Mouse (Mus musculus) midbrain, embryonic 15.5 days (tissue): ENCODE measurements around the gene Akt2. TPM values are rescaled to one million over a fixed set of nuclear protein-coding genes. Genes with fewer than 3 reads are reported as not detected.
A peak's percentile ranks its signal among the peaks of the same experiment; 100 is the strongest.

Experiments used
- ATAC-seq: fragments of 200-750 bp; cut with Nextera tagmentation; replicated peaks from 2 replicates; pipeline ENCODE4 v1.8.0; 2017; ENCODE audit warnings: moderate TSS enrichment
- H3K27ac ChIP-seq: fragments of 300-500 bp; sonication (generic); 2 replicates; pipeline ENCODE4 v1.5.1; 2015; ENCODE audit warnings: mild to moderate bottlenecking, inconsistent platforms
- H3K27me3 ChIP-seq: fragments of 300-500 bp; sonication (generic); replicated peaks from 2 replicates; pipeline ENCODE4 v1.6.1; 2015; ENCODE audit warnings: inconsistent platforms
- H3K36me3 ChIP-seq: fragments of 300-500 bp; sonication (generic); replicated peaks from 2 replicates; pipeline ENCODE4 v1.6.1; 2015; ENCODE audit warnings: inconsistent platforms
- H3K4me1 ChIP-seq: fragments of 300-500 bp; sonication (generic); 2 replicates; pipeline ENCODE4 v1.6.1; 2015; ENCODE audit warnings: inconsistent platforms
- H3K4me2 ChIP-seq: fragments of 300-500 bp; sonication (generic); 2 replicates; pipeline ENCODE4 v1.6.1; 2015; ENCODE audit warnings: inconsistent platforms, mild to moderate bottlenecking, moderate library complexity
- H3K4me3 ChIP-seq: fragments of 300-500 bp; sonication (generic); 2 replicates; pipeline ENCODE4 v1.5.1; 2015; ENCODE audit warnings: mild to moderate bottlenecking, inconsistent platforms
- H3K9ac ChIP-seq: fragments of 300-500 bp; sonication (generic); 2 replicates; pipeline ENCODE4 v1.6.1; 2015; ENCODE audit warnings: mild to moderate bottlenecking, inconsistent platforms
- H3K9me3 ChIP-seq: fragments of 300-500 bp; sonication (generic); 2 replicates; pipeline ENCODE4 v1.6.1; 2016; ENCODE audit warnings: inconsistent platforms
- WGBS: fragments of 180-500 bp; shearing (Covaris S2); methylation state at CpG from one replicate; pipeline ENCODE4 v1.1.7; 2015; ENCODE audit warnings: mixed read lengths; 5-methylcytosine and 5-hydroxymethylcytosine counted together
- polyA plus RNA-seq: library from polyadenylated mRNA; unstranded; fragments of >200 nt; fragmentation: Nextera tagmentation; extraction: Ambion mirVana; gene quantifications from 2 replicates; pipeline ENCODE4 v1.2.1, GENCODE M21; 2015

The Akt2 gene
- polyA plus RNA-seq: 60.8 and 66.1 TPM in 2 replicates

DNA sequence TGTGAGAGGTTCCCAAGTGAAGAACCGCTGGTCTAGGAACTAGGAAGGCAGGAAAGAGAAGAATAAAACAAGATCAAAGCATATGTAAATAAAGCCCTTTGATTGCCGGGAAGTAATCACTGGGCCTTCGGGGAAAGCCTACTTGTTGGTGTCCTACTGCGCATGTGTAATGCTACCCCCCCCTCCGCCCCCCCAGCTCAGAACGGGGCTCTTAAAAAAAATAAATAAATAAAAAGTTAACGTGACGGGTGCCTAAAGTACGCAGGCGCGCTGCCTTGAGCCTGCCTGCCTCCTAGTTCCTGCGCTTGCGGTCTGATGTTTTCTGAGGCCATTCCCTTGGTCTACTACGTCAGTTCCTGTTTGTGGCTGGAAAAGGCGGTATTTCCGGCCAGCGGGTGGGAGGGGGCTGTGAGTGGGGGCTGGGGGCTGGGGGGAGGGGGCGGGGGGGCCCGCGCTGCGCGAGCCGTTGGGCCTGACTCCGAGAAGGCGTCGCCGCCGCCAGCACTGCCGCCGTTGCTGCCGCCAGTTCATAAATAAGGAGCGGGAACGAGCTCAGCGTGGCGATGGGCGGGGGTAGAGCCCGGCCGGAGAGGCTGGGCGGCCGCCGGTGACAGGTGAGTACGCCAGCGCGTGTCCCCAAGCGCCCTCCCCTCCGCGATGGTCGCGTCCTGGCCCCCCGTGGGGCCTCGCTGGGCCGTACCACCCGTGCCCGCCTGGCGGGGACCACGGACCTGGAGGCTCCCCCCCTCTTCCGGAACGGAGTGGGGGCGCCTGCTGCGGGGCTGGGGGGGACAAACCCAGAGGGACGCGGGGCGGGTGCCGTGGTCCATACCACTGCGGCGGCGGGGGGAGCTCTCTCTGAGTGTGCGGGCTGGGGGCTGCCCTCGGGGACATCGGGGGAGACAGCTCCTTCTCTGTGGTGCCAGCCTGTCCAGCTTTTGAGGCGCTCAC is at the start of gene Akt2:
Gene Akt2 (plus strand): TSS at position 287 of the 951 bp plus-strand sequence.
- no peaks in the 10 kb centered on the region for H3K27me3 ChIP-seq
- H3K4me1 ChIP-seq: peaks cover 26% of the 10 kb centered on the region
- no peaks in the 10 kb centered on the region for H3K36me3 ChIP-seq
- ATAC-seq: peak; percentile 95
- H3K4me2 ChIP-seq: peak within 1 kb of the TSS; percentile 75
- peak within 1 kb of the TSS; percentile 81 for H3K4me3 ChIP-seq
- under 1% methylated on average over 65 of the region's 71 CpGs for WGBS
- peak within 1 kb of the TSS; percentile 100 for H3K27ac ChIP-seq
- H3K9me3 ChIP-seq: no peaks in the 10 kb centered on the region
- peak within 1 kb of the TSS; percentile 80 for H3K9ac ChIP-seq

DNA sequence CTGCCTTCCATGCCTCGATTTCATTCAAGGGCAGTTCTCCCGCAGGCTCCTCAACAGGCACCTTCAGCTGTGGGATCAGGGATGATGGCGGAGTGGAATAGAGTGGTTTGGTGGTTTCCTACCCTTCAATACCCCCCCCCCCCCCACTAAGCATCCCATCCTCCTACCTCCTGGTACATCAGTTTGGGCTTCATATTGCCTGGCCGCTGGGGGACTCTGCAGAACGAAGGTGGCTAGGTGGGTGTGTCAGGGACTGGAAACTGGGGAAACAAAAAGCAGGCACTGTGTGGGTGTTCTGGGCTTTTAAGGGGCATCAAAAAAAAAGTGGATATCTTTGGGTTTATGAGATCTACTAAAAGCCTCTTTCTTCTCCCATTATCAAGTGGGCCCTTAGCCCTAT is 49.4 kb upstream of the Akt2 start:
- H3K27ac ChIP-seq: no peak overlapping the region
- H3K4me3 ChIP-seq: peak overlapping the region; percentile 59
- H3K36me3 ChIP-seq: peaks cover 7% of the 10 kb centered on the region
- H3K4me1 ChIP-seq: peaks cover 16% of the 10 kb centered on the region
- peak overlapping the region; percentile 59 for H3K9ac ChIP-seq
- H3K4me2 ChIP-seq: peak overlapping the region; percentile 75
- H3K9me3 ChIP-seq: no peaks in the 10 kb centered on the region
- 68% methylated on average over 5 of the region's 5 CpGs for WGBS
- ATAC-seq: peak; percentile 9
- H3K27me3 ChIP-seq: no peaks in the 10 kb centered on the region

GRCm38 (mm10) chr7:27542392-27543033 is 48.8 kb upstream of the Akt2 start:
- peak overlapping the region; percentile 25; the same call in 1 of the 2 replicates for H3K27ac ChIP-seq

DNA sequence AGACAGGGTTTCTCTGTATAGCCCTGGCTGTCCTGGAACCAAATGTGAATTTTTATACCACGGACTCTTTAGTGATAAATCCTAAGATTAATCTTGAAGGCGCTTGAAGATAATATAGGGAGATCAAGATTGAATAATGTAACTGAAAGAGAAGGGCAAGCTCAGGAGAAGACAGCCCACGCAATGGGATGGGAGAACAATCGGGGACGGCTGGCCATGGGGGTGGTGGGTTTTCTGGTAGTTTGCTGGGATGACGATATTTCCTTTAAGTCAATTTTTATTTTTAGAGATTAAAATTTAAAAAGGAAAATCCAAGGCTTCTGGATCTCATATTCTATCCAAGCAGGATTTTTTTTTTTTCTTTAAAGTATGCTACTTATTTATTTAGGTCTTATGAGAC is 48.3 kb upstream of the Akt2 start:
- Histone ChIP-seq H3K9ac (peak overlapping the region; percentile 59), H3K9me3 (no peaks in the 10 kb centered on the region), H3K27ac (peak overlapping the region; percentile 25; the same call in 1 of the 2 replicates), H3K4me2 (peak overlapping the region; percentile 75), H3K4me3 (peak overlapping the region; percentile 59), H3K4me1 (peaks cover 16% of the 10 kb centered on the region), H3K27me3 (no peaks in the 10 kb centered on the region), H3K36me3 (no peaks in the 10 kb centered on the region; the same call in 1 of the 2 replicates)
- 54% methylated on average over 6 of the region's 6 CpGs for WGBS
- peak; percentile 16; the same call in 1 of the 2 replicates for ATAC-seq

More at GRCm38 (mm10) chr7:27542392-27543033, 48.8 kb upstream of the Akt2 start:
- Histone ChIP-seq H3K9ac (peak overlapping the region; percentile 59), H3K27me3 (no peaks in the 10 kb centered on the region), H3K4me3 (peak overlapping the region; percentile 59), H3K4me2 (peak overlapping the region; percentile 75), H3K36me3 (peaks cover 2% of the 10 kb centered on the region), H3K9me3 (no peaks in the 10 kb centered on the region), H3K4me1 (peaks cover 16% of the 10 kb centered on the region)
- WGBS: 1% methylated on average over 30 of the region's 30 CpGs
- peak; percentile 95 for ATAC-seq

DNA sequence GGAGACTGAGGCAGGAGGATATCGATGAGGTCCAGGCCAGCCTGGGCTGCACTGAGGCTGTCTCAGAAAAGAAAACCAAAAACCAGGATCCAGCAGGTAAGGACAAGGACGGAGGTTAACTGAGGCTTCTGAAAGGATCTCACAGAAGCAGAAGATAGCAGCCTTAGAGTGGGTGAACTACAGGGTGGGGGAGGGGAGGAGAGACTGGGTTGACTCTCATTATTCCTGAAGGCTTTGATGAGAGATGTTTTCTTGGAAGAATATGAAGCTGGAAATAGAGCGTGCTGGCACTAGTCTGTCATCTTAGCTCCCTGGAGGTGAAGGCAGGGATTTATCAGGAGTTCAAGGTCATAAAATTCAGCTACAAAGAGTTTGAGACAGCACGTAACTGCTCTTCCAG is 47.5 kb upstream of the Akt2 start:
- H3K4me1 ChIP-seq: peaks cover 16% of the 10 kb centered on the region
- ATAC-seq: no peak
- no peaks in the 10 kb centered on the region for H3K27me3 ChIP-seq
- no peak overlapping the region for H3K9ac ChIP-seq
- 85% methylated on average over 4 of the region's 4 CpGs for WGBS
- no peaks in the 10 kb centered on the region; the same call in 1 of the 2 replicates for H3K36me3 ChIP-seq
- no peak overlapping the region for H3K4me3 ChIP-seq
- no peaks in the 10 kb centered on the region for H3K9me3 ChIP-seq
- H3K4me2 ChIP-seq: no peak overlapping the region
- H3K27ac ChIP-seq: no peak overlapping the region

DNA sequence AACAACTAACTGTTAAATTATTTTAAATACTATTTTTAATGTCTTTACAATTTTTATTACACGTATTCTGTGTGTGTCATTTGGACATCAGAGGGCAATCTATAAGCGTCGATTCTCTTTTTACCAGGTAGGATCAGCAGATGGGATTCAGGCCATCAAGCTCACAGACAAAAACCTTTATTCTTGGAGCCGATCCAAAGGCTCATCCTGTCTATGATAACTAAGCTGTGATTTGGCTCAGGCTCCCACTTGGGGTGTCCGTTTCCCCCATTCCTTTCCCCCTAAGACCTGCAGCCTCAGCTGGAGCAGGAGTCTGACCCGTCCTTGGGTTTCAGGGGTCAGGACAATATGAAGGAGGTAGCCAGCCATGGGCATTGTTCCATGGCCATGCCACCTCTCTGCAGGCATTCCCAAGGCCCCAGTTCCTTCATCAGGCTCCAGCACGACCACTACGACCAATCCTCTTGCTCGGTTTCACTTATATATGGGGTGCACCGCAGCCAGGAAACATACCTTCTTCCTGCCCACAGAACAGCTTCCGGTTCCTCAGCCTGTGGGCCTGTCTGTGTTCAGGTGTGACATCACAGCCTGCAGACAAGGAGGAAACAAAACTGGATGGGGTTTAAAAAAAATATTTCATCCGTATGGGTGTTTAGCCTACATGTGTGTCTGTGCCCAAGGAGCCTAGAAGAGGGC is 46.5 kb upstream of the Akt2 start:
- no peaks in the 10 kb centered on the region for H3K27me3 ChIP-seq
- peaks cover 16% of the 10 kb centered on the region for H3K4me1 ChIP-seq
- 0 out of 2 replicates have a peak overlapping the region, but pooled peaks have one; percentile 4 for H3K9ac ChIP-seq
- no peak for ATAC-seq
- H3K4me2 ChIP-seq: no peak overlapping the region
- no peak overlapping the region for H3K4me3 ChIP-seq
- no peaks in the 10 kb centered on the region for H3K9me3 ChIP-seq
- H3K27ac ChIP-seq: no peak overlapping the region
- no peaks in the 10 kb centered on the region for H3K36me3 ChIP-seq
- WGBS: 84% methylated on average over 12 of the region's 12 CpGs

DNA sequence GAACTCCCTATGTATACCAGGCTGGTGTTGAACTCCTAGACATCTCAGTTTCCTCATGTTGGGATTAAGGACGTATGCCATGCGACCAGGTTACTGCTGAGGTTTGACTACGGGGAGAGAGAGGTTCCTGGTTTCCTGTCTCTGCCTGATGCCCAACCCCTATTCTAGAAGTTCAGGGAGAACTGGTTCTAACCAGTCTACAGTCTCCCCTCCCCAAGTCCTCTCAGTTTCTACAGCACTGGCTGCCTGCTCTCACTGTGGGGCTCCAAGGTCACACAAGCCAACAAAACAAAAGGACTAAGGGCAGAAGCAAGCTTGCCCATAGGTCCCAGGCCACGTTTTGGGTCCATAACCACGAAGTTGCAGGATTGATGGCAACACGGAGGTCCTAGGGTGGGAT is 41.8 kb upstream of the Akt2 start:
- 88% methylated on average over 6 of the region's 6 CpGs for WGBS
- no peak for ATAC-seq
- no peak overlapping the region for H3K4me2 ChIP-seq
- H3K27ac ChIP-seq: no peak overlapping the region
- no peaks in the 10 kb centered on the region for H3K9me3 ChIP-seq
- H3K9ac ChIP-seq: no peak overlapping the region
- no peak overlapping the region for H3K4me3 ChIP-seq
- no peaks in the 10 kb centered on the region for H3K36me3 ChIP-seq
- H3K27me3 ChIP-seq: no peaks in the 10 kb centered on the region
- H3K4me1 ChIP-seq: peaks cover 20% of the 10 kb centered on the region

GRCm38 (mm10) chr7:27552070-27552469 is 39.3 kb upstream of the Akt2 start:
- peaks cover 28% of the 10 kb centered on the region for H3K4me1 ChIP-seq
- ATAC-seq: no peak
- 59% methylated on average over 5 of the region's 5 CpGs for WGBS
- H3K27me3 ChIP-seq: no peaks in the 10 kb centered on the region
- peaks cover 8% of the 10 kb centered on the region; the same call in 1 of the 2 replicates for H3K36me3 ChIP-seq
- H3K9me3 ChIP-seq: no peaks in the 10 kb centered on the region
- peak overlapping the region; percentile 88 for H3K4me2 ChIP-seq
- H3K9ac ChIP-seq: 0 out of 2 replicates have a peak overlapping the region, but pooled peaks have one; percentile 73
- no peak overlapping the region; the same call in 1 of the 2 replicates for H3K27ac ChIP-seq
- H3K4me3 ChIP-seq: peak overlapping the region; percentile 76

DNA sequence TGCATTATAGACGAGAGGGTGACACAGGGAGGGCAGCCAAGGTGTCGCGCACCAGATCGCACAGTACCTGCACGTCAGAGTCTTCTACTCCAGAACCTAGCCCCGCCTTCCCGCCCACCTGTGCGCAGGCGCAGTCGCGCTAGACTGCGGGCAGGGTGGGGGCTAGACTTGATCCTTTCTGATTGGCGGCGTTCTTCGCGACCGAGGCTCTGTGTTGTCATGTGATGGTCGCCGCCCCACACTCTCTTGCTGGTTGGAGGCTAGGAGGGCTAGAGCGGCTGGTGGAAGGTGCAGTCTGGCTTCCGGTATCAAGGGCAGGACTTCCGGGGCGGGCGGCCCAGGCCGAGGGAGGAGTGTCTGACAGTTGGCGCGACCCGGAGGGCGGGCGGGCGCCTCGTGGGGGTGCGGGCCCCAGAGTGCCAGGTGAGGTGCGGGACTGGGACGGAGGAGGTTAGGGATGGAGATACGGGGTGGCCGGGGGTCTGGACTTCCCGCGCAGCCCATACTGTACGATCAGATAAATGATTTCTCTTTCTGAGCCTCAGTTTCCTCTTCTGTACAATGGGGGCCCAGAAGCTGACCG is 38.3 kb upstream of the Akt2 start, which contains the start of the genes Pld3 and 2310022A10Rik:
Gene Pld3 (minus strand): TSS at position 288 of the 583 bp plus-strand sequence.
Gene 2310022A10Rik (plus strand): TSS at position 303 of the 583 bp plus-strand sequence.
- Histone ChIP-seq H3K9ac (peak within 1 kb of the TSS; percentile 73), H3K27me3 (no peaks in the 10 kb centered on the region), H3K4me1 (peaks cover 28% of the 10 kb centered on the region), H3K27ac (peak within 1 kb of the TSS; percentile 64), H3K4me2 (peak within 1 kb of the TSS; percentile 88), H3K4me3 (peak within 1 kb of the TSS; percentile 76), H3K36me3 (peaks cover 8% of the 10 kb centered on the region; the same call in 1 of the 2 replicates), H3K9me3 (no peaks in the 10 kb centered on the region)
- whole genome bisulfite sequencing: under 1% methylated on average over 41 of the region's 41 CpGs
- peak; percentile 99 for ATAC-seq

DNA sequence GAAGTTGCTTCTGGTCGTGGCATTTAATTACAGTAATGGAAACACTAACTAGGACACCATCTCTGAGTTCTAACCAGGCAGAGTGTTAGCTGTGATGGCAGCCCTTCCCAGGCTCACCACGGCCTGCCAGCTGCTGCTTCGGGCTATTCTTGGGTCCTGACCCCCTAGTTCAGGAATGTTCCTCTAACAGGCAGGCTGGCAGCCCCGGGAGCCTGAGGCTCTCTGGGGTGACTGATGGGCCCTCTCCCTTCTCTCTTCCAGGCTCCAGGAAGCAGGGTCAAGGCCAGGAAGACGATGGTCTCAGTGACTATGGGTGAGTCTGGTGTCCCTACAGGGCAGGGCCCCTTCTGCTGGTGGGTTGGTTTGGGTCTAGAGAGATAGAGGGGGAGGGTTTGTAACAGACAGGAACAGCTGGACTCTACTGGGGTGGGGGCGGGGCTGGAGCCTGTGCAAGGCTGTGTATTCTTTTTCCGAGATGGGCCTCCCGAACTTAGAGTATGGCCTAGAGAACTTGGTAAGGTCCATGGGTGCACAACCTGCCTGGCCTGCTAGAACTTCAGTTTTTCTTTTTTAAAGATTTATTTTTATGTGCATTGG is 31.0 kb upstream of the Akt2 start:
- Histone ChIP-seq H3K36me3 (peaks cover 33% of the 10 kb centered on the region), H3K4me1 (0 out of 2 replicates have a peak, but pooled peaks cover 4% of the 10 kb centered on the region)
- WGBS: 81% methylated on average over 8 of the region's 8 CpGs

GRCm38 (mm10) chr7:27560978-27561377 is 30.4 kb upstream of the Akt2 start:
- Histone ChIP-seq H3K27me3 (no peaks in the 10 kb centered on the region), H3K4me2 (no peak overlapping the region), H3K36me3 (peaks cover 35% of the 10 kb centered on the region), H3K27ac (no peak overlapping the region), H3K4me1 (0 out of 2 replicates have a peak, but pooled peaks cover 3% of the 10 kb centered on the region), H3K9me3 (no peaks in the 10 kb centered on the region), H3K4me3 (no peak overlapping the region), H3K9ac (no peak overlapping the region)
- 96% methylated on average over 1 of the region's 1 CpGs for WGBS
- no peak for ATAC-seq

More for the DNA sequence above, 31.0 kb upstream of the Akt2 start:
- Histone ChIP-seq H3K9ac (no peak overlapping the region), H3K27me3 (no peaks in the 10 kb centered on the region), H3K4me2 (no peak overlapping the region), H3K9me3 (no peaks in the 10 kb centered on the region), H3K4me3 (no peak overlapping the region), H3K27ac (no peak overlapping the region)
- ATAC-seq: no peak
